Mouse (Mus musculus) midbrain, embryonic 16.5 days (tissue): Measurements from ENCODE around the gene 3110040M04Rik. TPM values are rescaled to one million over a fixed set of nuclear protein-coding genes. Genes with fewer than 3 reads are reported as not detected.
"Not testable (repeated sequence)": the region's sequence is repeated elsewhere in the genome, so short reads cannot be mapped to it uniquely, and the experiment has no call there.

Experiments used
- ATAC-seq: fragments of 200-750 bp; cut with Nextera tagmentation; 2 replicates; pipeline ENCODE4 v1.8.0; 2017; ENCODE audit warnings: moderate TSS enrichment
- H3K27ac ChIP-seq: fragments of 300-500 bp; sonication (generic); 2 replicates; pipeline ENCODE4 v1.5.1; 2014; ENCODE audit warnings: mild to moderate bottlenecking, low read length, mixed read lengths
- H3K27me3 ChIP-seq: fragments of 300-500 bp; sonication (generic); 2 replicates; pipeline ENCODE4 v1.6.1; 2014; ENCODE audit warnings: low read depth, low read length, mixed read lengths; ENCODE audit not compliant: control insufficient read depth, insufficient read depth
- H3K36me3 ChIP-seq: fragments of 300-500 bp; sonication (generic); 2 replicates; pipeline ENCODE4 v1.6.1; 2014; ENCODE audit warnings: mild to moderate bottlenecking, low read length, moderate library complexity, mixed read lengths; ENCODE audit not compliant: control insufficient read depth, insufficient read depth
- H3K4me1 ChIP-seq: fragments of 300-500 bp; sonication (generic); 2 replicates; pipeline ENCODE4 v1.6.1; 2014; ENCODE audit warnings: mild to moderate bottlenecking, low read length, mixed read lengths; ENCODE audit not compliant: control insufficient read depth, insufficient read depth
- H3K4me2 ChIP-seq: fragments of 300-500 bp; sonication (generic); 2 replicates; pipeline ENCODE4 v1.6.1; 2014; ENCODE audit warnings: mild to moderate bottlenecking, low read length, mixed read lengths
- H3K4me3 ChIP-seq: fragments of 300-500 bp; sonication (generic); 2 replicates; pipeline ENCODE4 v1.5.1; 2014; ENCODE audit warnings: low read depth, mild to moderate bottlenecking, low read length, moderate library complexity, mixed read lengths
- H3K9ac ChIP-seq: fragments of 300-500 bp; sonication (generic); 2 replicates; pipeline ENCODE4 v1.6.1; 2014; ENCODE audit warnings: low read depth, low read length, mixed read lengths
- H3K9me3 ChIP-seq: fragments of 300-500 bp; sonication (generic); replicated peaks from 2 replicates; pipeline ENCODE4 v1.6.1; 2014; ENCODE audit warnings: mild to moderate bottlenecking, low read length, mixed read lengths; ENCODE audit not compliant: control insufficient read depth, poor library complexity, severe bottlenecking
- WGBS: fragments of 180-500 bp; shearing (Covaris S2); extraction: QIAGEN DNeasy Blood & Tissue Kit; methylation state at CpG from one replicate; pipeline ENCODE4 v1.1.7; 2014; 5-methylcytosine and 5-hydroxymethylcytosine counted together
- polyA plus RNA-seq: library from polyadenylated mRNA; unstranded; fragments of >200 nt; fragmentation: Nextera tagmentation; extraction: Ambion mirVana; gene quantifications from 2 replicates; pipeline ENCODE4 v1.2.1, GENCODE M21; 2015

Gene 3110040M04Rik
- polyA plus RNA-seq, 1 experiment from 2014 or later = not detected

- H3K4me3 ChIP-seq, H3K4me1 ChIP-seq, ATAC-seq, H3K4me2 ChIP-seq, H3K27me3 ChIP-seq, H3K27ac ChIP-seq, H3K36me3 ChIP-seq, H3K9me3 ChIP-seq, H3K9ac ChIP-seq: not testable (repeated sequence)
- WGBS = 89% methylated on average over 4 of the region's 4 CpGs
Observed at GRCm38 (mm10) chr1:151186879-151187424, 17.0 kb upstream of the 3110040M04Rik start.

- Histone ChIP-seq H3K36me3 (no peaks in the 10 kb centered on the region), H3K4me1 (no peaks in the 10 kb centered on the region), H3K4me3 (no peak overlapping the region), H3K27ac (no peak overlapping the region), H3K4me2 (no peak overlapping the region), H3K27me3 (no peaks in the 10 kb centered on the region), H3K9me3 (no peaks in the 10 kb centered on the region), H3K9ac (no peak overlapping the region)
- no peak for ATAC-seq
- 93% methylated on average over 4 of the region's 4 CpGs for WGBS
Observed at GRCm38 (mm10) chr1:151188469-151188868, 15.5 kb upstream of the 3110040M04Rik start.

- ATAC-seq = not testable (repeated sequence)
Observed at GRCm38 (mm10) chr1:151192075-151192474, 11.8 kb upstream of the 3110040M04Rik start, which contains the start of gene Gm8947. TSS of gene Gm8947 (plus strand) at chr1:151192376.

GRCm38 (mm10) chr1:151192739-151193138 is 11.2 kb upstream of the 3110040M04Rik start:
- not testable (repeated sequence) for H3K4me2 ChIP-seq, H3K4me1 ChIP-seq, H3K36me3 ChIP-seq, H3K9ac ChIP-seq, H3K27me3 ChIP-seq, H3K27ac ChIP-seq, H3K4me3 ChIP-seq, H3K9me3 ChIP-seq, ATAC-seq
- 92% methylated on average over 14 of the region's 15 CpGs for WGBS

More at GRCm38 (mm10) chr1:151192075-151192474, 11.8 kb upstream of the 3110040M04Rik start, which contains the start of gene Gm8947:
- no CpG with 5 or more reads among the region's 7 CpGs for WGBS
- not testable (repeated sequence) for H3K27me3 ChIP-seq, H3K36me3 ChIP-seq, H3K9ac ChIP-seq, H3K4me1 ChIP-seq, H3K4me2 ChIP-seq, H3K27ac ChIP-seq, H3K4me3 ChIP-seq, H3K9me3 ChIP-seq

GRCm38 (mm10) chr1:151195986-151196385 is 7.9 kb upstream of the 3110040M04Rik start:
- not testable (repeated sequence) for H3K4me3 ChIP-seq, H3K27me3 ChIP-seq, H3K4me2 ChIP-seq, H3K4me1 ChIP-seq, H3K9me3 ChIP-seq, H3K27ac ChIP-seq, H3K9ac ChIP-seq, H3K36me3 ChIP-seq, ATAC-seq
- 34% methylated on average over 4 of the region's 4 CpGs for WGBS

GRCm38 (mm10) chr1:151196690-151197089 is 7.2 kb upstream of the 3110040M04Rik start:
- H3K4me3 ChIP-seq, H3K27ac ChIP-seq, H3K9ac ChIP-seq, H3K36me3 ChIP-seq, H3K4me1 ChIP-seq, H3K27me3 ChIP-seq, H3K4me2 ChIP-seq, ATAC-seq, H3K9me3 ChIP-seq: not testable (repeated sequence)
- 69% methylated on average over 3 of the region's 3 CpGs for WGBS

GRCm38 (mm10) chr1:151198120-151198519 is 5.8 kb upstream of the 3110040M04Rik start, which contains the start of gene Gm47995:
TSS of gene Gm47995 (plus strand) at chr1:151198448.
- not testable (repeated sequence) for H3K9ac ChIP-seq, H3K4me1 ChIP-seq, H3K27me3 ChIP-seq, H3K27ac ChIP-seq, H3K9me3 ChIP-seq, H3K4me2 ChIP-seq, ATAC-seq, H3K36me3 ChIP-seq, H3K4me3 ChIP-seq
- WGBS = 82% methylated on average over 2 of the region's 4 CpGs

GRCm38 (mm10) chr1:151200620-151201019 is 3.3 kb upstream of the 3110040M04Rik start:
- not testable (repeated sequence) for H3K9ac ChIP-seq, H3K4me3 ChIP-seq, H3K27ac ChIP-seq, ATAC-seq, H3K4me1 ChIP-seq, H3K4me2 ChIP-seq, H3K27me3 ChIP-seq, H3K9me3 ChIP-seq, H3K36me3 ChIP-seq

- H3K4me3 ChIP-seq, H3K4me1 ChIP-seq, H3K4me2 ChIP-seq, H3K9ac ChIP-seq, H3K27ac ChIP-seq, H3K36me3 ChIP-seq, H3K9me3 ChIP-seq, H3K27me3 ChIP-seq, ATAC-seq: not testable (repeated sequence)
- 77% methylated on average over 2 of the region's 5 CpGs for WGBS
Observed at GRCm38 (mm10) chr1:151202771-151203170, 1.1 kb upstream of the 3110040M04Rik start.
